Mouse (Mus musculus): ENCODE measurements around the gene Il17re. TPM values are rescaled to one million over a fixed set of nuclear protein-coding genes. Genes with fewer than 3 reads are reported as not detected.

Il17re gene
- 0.72 TPM in 2 replicates for polyA plus RNA-seq (2014; fragmentation: Nextera tagmentation; extraction: Ambion mirVana)

DNA sequence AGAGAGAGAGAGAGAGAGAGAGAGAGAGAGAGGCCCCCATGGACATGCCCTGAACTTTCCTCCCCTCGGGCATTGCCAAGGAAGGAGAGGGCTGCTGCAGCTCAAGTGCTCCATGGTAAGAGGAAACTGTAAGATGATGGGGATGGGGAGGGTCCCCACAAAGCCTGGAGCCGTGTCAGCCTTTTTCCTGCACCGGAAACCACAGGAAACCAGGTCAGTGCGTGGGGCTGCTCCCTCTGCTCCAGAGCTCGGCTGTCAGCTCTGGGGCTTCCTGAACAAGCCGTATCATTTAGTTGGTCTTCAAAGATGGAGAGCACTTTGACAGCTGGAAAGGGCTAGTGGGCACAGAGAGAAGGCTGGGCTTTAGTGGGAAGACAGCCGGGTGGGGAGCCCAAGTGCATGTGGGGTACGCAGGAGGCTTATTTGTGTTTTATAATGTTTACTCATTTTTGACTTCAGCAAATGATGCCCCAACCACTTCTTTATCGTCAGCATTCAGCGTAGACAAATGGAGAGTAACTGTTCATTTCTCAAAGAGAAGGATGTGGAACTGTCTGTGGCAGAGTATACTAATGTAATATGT, at the start of gene Il17re:
Gene Il17re (plus strand): TSS at position 533 of the 583 bp plus-strand sequence.
- H3K27ac ChIP-seq (ENCODE audit: low read depth, low read length) = no peak within 1 kb of the TSS

GRCm38 (mm10) chr6:113410001-113410400, 48.3 kb upstream of the Il17re start:
- Histone ChIP-seq H3K27ac (ENCODE audit: low read depth, low read length) (no peak overlapping the region), H3K9me3 (replicated peaks; ENCODE audit: control insufficient read depth, low read length) (no peaks in the 10 kb centered on the region), H3K27me3 (ENCODE audit: control insufficient read depth, insufficient read depth, low read length) (no peaks in the 10 kb centered on the region), H3K4me3 (ENCODE audit: low read depth, low read length) (no peak overlapping the region), H3K36me3 (ENCODE audit: control insufficient read depth, insufficient read depth, low read length) (no peaks in the 10 kb centered on the region), H3K4me2 (no peak overlapping the region), H3K4me1 (ENCODE audit: control insufficient read depth, insufficient read depth, low read length) (no peaks in the 10 kb centered on the region), H3K9ac (ENCODE audit: low read depth, low read length) (no peak overlapping the region)
- 70% methylated on average over 1 of the region's 1 CpGs for WGBS (ENCODE audit: insufficient replicate concordance)
- no peak for ATAC-seq (replicated peaks; ENCODE audit: insufficient number of reproducible peaks, low FRiP score, low TSS enrichment)

More for the DNA sequence above, at the start of gene Il17re:
- no peaks in the 10 kb centered on the region for H3K36me3 ChIP-seq (ENCODE audit: control insufficient read depth, insufficient read depth, low read length)
- no peaks in the 10 kb centered on the region for H3K9me3 ChIP-seq (replicated peaks; ENCODE audit: control insufficient read depth, low read length)
- no peak within 1 kb of the TSS for H3K9ac ChIP-seq (ENCODE audit: low read depth, low read length)
- H3K4me1 ChIP-seq (ENCODE audit: control insufficient read depth, insufficient read depth, low read length) = no peaks in the 10 kb centered on the region
- no peak for ATAC-seq (replicated peaks; ENCODE audit: insufficient number of reproducible peaks, low FRiP score, low TSS enrichment)
- 64% methylated on average over 10 of the region's 10 CpGs for WGBS (ENCODE audit: insufficient replicate concordance)
- H3K4me2 ChIP-seq = no peak within 1 kb of the TSS
- H3K27me3 ChIP-seq (ENCODE audit: control insufficient read depth, insufficient read depth, low read length) = no peaks in the 10 kb centered on the region
- no peak within 1 kb of the TSS for H3K4me3 ChIP-seq (ENCODE audit: low read depth, low read length)

DNA sequence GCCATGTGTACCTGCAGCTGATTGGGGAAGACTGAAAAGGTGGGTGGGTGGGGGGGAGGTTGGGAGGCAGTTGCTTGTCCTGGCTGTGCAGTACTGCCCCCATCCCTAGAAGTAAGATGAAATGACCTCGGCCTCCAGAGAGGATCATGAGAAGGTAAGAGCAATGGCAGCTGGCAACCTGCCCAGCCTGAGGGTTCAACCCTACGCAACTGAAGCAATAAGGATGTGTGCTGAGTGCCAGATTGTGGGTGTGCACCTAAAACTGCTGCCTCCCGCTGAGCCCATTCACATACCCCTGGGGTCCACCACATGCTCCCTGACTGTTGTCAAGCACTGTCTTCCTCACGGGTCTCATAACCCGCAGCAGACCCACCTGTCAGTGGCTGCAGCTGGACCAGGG, 41.9 kb upstream of the Il17re start:
- Histone ChIP-seq H3K4me1 (ENCODE audit: control insufficient read depth, insufficient read depth, low read length) (peaks cover 8% of the 10 kb centered on the region), H3K4me2 (no peak overlapping the region), H3K36me3 (ENCODE audit: control insufficient read depth, insufficient read depth, low read length) (no peaks in the 10 kb centered on the region), H3K9ac (ENCODE audit: low read depth, low read length) (no peak overlapping the region), H3K27ac (ENCODE audit: low read depth, low read length) (no peak overlapping the region), H3K27me3 (ENCODE audit: control insufficient read depth, insufficient read depth, low read length) (no peaks in the 10 kb centered on the region), H3K9me3 (replicated peaks; ENCODE audit: control insufficient read depth, low read length) (no peaks in the 10 kb centered on the region), H3K4me3 (ENCODE audit: low read depth, low read length) (no peak overlapping the region)
- ATAC-seq (replicated peaks; ENCODE audit: insufficient number of reproducible peaks, low FRiP score, low TSS enrichment) = no peak
- 84% methylated on average over 5 of the region's 5 CpGs for WGBS (ENCODE audit: insufficient replicate concordance)

- peak overlapping the region; percentile 93 for H3K4me2 ChIP-seq
- no peaks in the 10 kb centered on the region for H3K36me3 ChIP-seq (ENCODE audit: control insufficient read depth, insufficient read depth, low read length)
- peak; percentile 33 for ATAC-seq (replicated peaks; ENCODE audit: insufficient number of reproducible peaks, low FRiP score, low TSS enrichment)
- peak overlapping the region; percentile 30; the same call in 1 of the 2 replicates for H3K27ac ChIP-seq (ENCODE audit: low read depth, low read length)
- H3K9ac ChIP-seq (ENCODE audit: low read depth, low read length) = peak overlapping the region; percentile 84
- peak overlapping the region; percentile 68 for H3K4me3 ChIP-seq (ENCODE audit: low read depth, low read length)
- no peaks in the 10 kb centered on the region for H3K9me3 ChIP-seq (replicated peaks; ENCODE audit: control insufficient read depth, low read length)
- 17% methylated on average over 16 of the region's 16 CpGs for WGBS (ENCODE audit: insufficient replicate concordance)
- H3K27me3 ChIP-seq (ENCODE audit: control insufficient read depth, insufficient read depth, low read length) = no peaks in the 10 kb centered on the region
- peaks cover 8% of the 10 kb centered on the region for H3K4me1 ChIP-seq (ENCODE audit: control insufficient read depth, insufficient read depth, low read length)
Measured at GRCm38 (mm10) chr6:113418441-113419198, 39.7 kb upstream of the Il17re start.

DNA sequence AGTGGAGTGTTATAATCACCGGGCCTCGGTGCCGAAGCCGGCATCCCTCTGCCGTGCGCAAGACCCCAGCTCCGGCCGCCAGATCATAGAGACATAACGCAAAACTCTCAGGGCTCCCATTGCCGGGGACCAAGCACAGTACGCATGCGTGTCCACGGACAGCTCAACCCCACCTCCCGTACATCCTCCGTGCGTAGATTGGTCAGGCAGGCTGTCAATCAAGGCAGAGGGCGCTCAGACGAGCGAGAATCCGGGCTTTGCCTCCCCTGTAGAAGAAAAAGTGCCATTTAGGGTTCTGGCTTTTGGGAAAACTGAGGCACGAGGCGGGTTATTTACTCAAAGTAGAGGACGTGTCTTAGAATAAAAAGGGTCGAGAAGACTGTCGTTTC, 39.1 kb upstream of the Il17re start, which contains the start of gene Rpusd3:
Gene Rpusd3 (minus strand): TSS at position 142 of the 389 bp plus-strand sequence.
- WGBS (ENCODE audit: insufficient replicate concordance) = 2% methylated on average over 25 of the region's 25 CpGs
- peak within 1 kb of the TSS; percentile 68 for H3K4me3 ChIP-seq (ENCODE audit: low read depth, low read length)
- peak within 1 kb of the TSS; percentile 93 for H3K4me2 ChIP-seq
- peak; percentile 97 for ATAC-seq (replicated peaks; ENCODE audit: insufficient number of reproducible peaks, low FRiP score, low TSS enrichment)
- no peaks in the 10 kb centered on the region for H3K27me3 ChIP-seq (ENCODE audit: control insufficient read depth, insufficient read depth, low read length)
- peak within 1 kb of the TSS; percentile 84 for H3K9ac ChIP-seq (ENCODE audit: low read depth, low read length)
- H3K27ac ChIP-seq (ENCODE audit: low read depth, low read length) = peak within 1 kb of the TSS; percentile 30; the same call in 1 of the 2 replicates
- H3K9me3 ChIP-seq (replicated peaks; ENCODE audit: control insufficient read depth, low read length) = no peaks in the 10 kb centered on the region
- peaks cover 8% of the 10 kb centered on the region for H3K4me1 ChIP-seq (ENCODE audit: control insufficient read depth, insufficient read depth, low read length)
- H3K36me3 ChIP-seq (ENCODE audit: control insufficient read depth, insufficient read depth, low read length) = no peaks in the 10 kb centered on the region

- H3K9ac ChIP-seq (ENCODE audit: low read depth, low read length) = no peak overlapping the region
- no peaks in the 10 kb centered on the region for H3K9me3 ChIP-seq (replicated peaks; ENCODE audit: control insufficient read depth, low read length)
- no peak overlapping the region for H3K27ac ChIP-seq (ENCODE audit: low read depth, low read length)
- WGBS (ENCODE audit: insufficient replicate concordance) = 58% methylated on average over 4 of the region's 4 CpGs
- no peak overlapping the region for H3K4me3 ChIP-seq (ENCODE audit: low read depth, low read length)
- no peak overlapping the region for H3K4me2 ChIP-seq
- peaks cover 7% of the 10 kb centered on the region for H3K4me1 ChIP-seq (ENCODE audit: control insufficient read depth, insufficient read depth, low read length)
- H3K27me3 ChIP-seq (ENCODE audit: control insufficient read depth, insufficient read depth, low read length) = no peaks in the 10 kb centered on the region
- ATAC-seq (replicated peaks; ENCODE audit: insufficient number of reproducible peaks, low FRiP score, low TSS enrichment) = no peak
- H3K36me3 ChIP-seq (ENCODE audit: control insufficient read depth, insufficient read depth, low read length) = no peaks in the 10 kb centered on the region
Measured at GRCm38 (mm10) chr6:113423000-113423399, 35.3 kb upstream of the Il17re start.

DNA sequence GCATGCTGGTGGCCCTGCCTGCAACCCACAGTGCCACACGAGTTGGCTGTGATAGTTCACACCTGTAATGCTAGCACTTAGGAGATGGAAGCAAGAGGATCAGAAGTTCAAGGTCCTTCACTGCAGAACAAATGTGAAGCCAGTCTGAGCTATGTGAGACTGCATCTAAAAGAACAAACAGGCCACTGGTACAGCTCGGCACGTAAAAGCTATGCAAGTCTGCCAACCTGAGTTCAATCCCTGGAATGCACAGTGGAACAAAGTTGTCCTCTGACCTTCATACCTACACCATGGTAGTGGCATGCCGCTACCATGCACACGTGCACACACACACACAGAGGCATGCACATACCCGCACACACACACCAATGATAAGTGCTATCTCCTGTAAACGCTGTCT, 34.1 kb upstream of the Il17re start:
- Histone ChIP-seq H3K9me3 (replicated peaks; ENCODE audit: control insufficient read depth, low read length) (no peaks in the 10 kb centered on the region), H3K4me3 (ENCODE audit: low read depth, low read length) (no peak overlapping the region), H3K27ac (ENCODE audit: low read depth, low read length) (no peak overlapping the region), H3K36me3 (ENCODE audit: control insufficient read depth, insufficient read depth, low read length) (no peaks in the 10 kb centered on the region), H3K4me1 (ENCODE audit: control insufficient read depth, insufficient read depth, low read length) (no peaks in the 10 kb centered on the region), H3K9ac (ENCODE audit: low read depth, low read length) (no peak overlapping the region), H3K27me3 (ENCODE audit: control insufficient read depth, insufficient read depth, low read length) (no peaks in the 10 kb centered on the region), H3K4me2 (no peak overlapping the region)
- ATAC-seq (replicated peaks; ENCODE audit: insufficient number of reproducible peaks, low FRiP score, low TSS enrichment) = no peak
- 75% methylated on average over 7 of the region's 7 CpGs for WGBS (ENCODE audit: insufficient replicate concordance)

GRCm38 (mm10) chr6:113426696-113427095, 31.6 kb upstream of the Il17re start:
- H3K4me3 ChIP-seq (ENCODE audit: low read depth, low read length) = no peak overlapping the region
- H3K36me3 ChIP-seq (ENCODE audit: control insufficient read depth, insufficient read depth, low read length) = no peaks in the 10 kb centered on the region
- ATAC-seq (replicated peaks; ENCODE audit: insufficient number of reproducible peaks, low FRiP score, low TSS enrichment) = no peak
- no peaks in the 10 kb centered on the region for H3K4me1 ChIP-seq (ENCODE audit: control insufficient read depth, insufficient read depth, low read length)
- no peak overlapping the region for H3K9ac ChIP-seq (ENCODE audit: low read depth, low read length)
- no peaks in the 10 kb centered on the region for H3K9me3 ChIP-seq (replicated peaks; ENCODE audit: control insufficient read depth, low read length)
- H3K4me2 ChIP-seq = no peak overlapping the region
- 93% methylated on average over 4 of the region's 4 CpGs for WGBS (ENCODE audit: insufficient replicate concordance)
- H3K27ac ChIP-seq (ENCODE audit: low read depth, low read length) = no peak overlapping the region
- H3K27me3 ChIP-seq (ENCODE audit: control insufficient read depth, insufficient read depth, low read length) = no peaks in the 10 kb centered on the region

Data from heart, embryonic 11.5 days (tissue).